Mouse (Mus musculus): Measurements from ENCODE around the gene Taf3. TPM values are rescaled to one million over a fixed set of nuclear protein-coding genes. Genes with fewer than 3 reads are reported as not detected.

Gene Taf3
- polyA plus RNA-seq, 1 experiment, result 7.0 TPM

- TF ChIP-seq MYOD1 (IDR thresholded peaks at IDR 0.05; ENCODE audit: control insufficient read depth, insufficient read length, low read depth) (no peak), FOSL1 (IDR thresholded peaks at IDR 0.05; ENCODE audit: insufficient read depth, low read length, poor library complexity, severe bottlenecking) (no peak), MYOG (IDR thresholded peaks at IDR 0.05; ENCODE audit: control insufficient read depth, extremely low read depth, insufficient read length) (no peak), CEBPB (IDR thresholded peaks at IDR 0.05; ENCODE audit: low read depth) (no peak), CTCF (IDR thresholded peaks at IDR 0.05; ENCODE audit: control insufficient read depth, insufficient read depth, insufficient read length) (no peak), USF1 (IDR thresholded peaks at IDR 0.05; ENCODE audit: low read depth) (no peak), MAX (IDR thresholded peaks at IDR 0.05) (no peak)
- Histone ChIP-seq H3K36me3 (ENCODE audit: control insufficient read depth, insufficient read depth) (peaks cover 27% of the 10 kb centered on the region), H3K4me3 (ENCODE audit: insufficient read depth, poor library complexity, severe bottlenecking) (peak within 1 kb of the TSS; percentile 98), H3K79me3 (ENCODE audit: low read depth) (peaks cover 92% of the 10 kb centered on the region), H3K27me3 (ENCODE audit: control insufficient read depth, insufficient read depth, insufficient read length) (no peaks in the 10 kb centered on the region), H3ac (ENCODE audit: control insufficient read depth, insufficient read length, low read depth) (peak within 1 kb of the TSS; percentile 94), H3K79me2 (ENCODE audit: control insufficient read depth, insufficient read depth) (peaks cover 100% of the 10 kb centered on the region)
Observed at GRCm38 (mm10) chr2:10080310-10081010, 32.1 kb upstream of the Taf3 start, which contains the start of the genes Atp5c1 and Kin. TSS of gene Atp5c1 (minus strand) at chr2:10080510. TSS of gene Kin (plus strand) at chr2:10080593.

- Histone ChIP-seq H3K79me3 (ENCODE audit: low read depth) (peaks cover 92% of the 10 kb centered on the region), H3ac (ENCODE audit: control insufficient read depth, insufficient read length, low read depth) (peak overlapping the region; percentile 94), H3K79me2 (ENCODE audit: control insufficient read depth, insufficient read depth) (peaks cover 100% of the 10 kb centered on the region), H3K4me3 (ENCODE audit: insufficient read depth, poor library complexity, severe bottlenecking) (peak overlapping the region; percentile 98), H3K27me3 (ENCODE audit: control insufficient read depth, insufficient read depth, insufficient read length) (no peaks in the 10 kb centered on the region), H3K36me3 (ENCODE audit: control insufficient read depth, insufficient read depth) (peaks cover 33% of the 10 kb centered on the region)
- TF ChIP-seq MAX (IDR thresholded peaks at IDR 0.05) (no peak), USF1 (IDR thresholded peaks at IDR 0.05; ENCODE audit: low read depth) (no peak), CTCF (IDR thresholded peaks at IDR 0.05; ENCODE audit: control insufficient read depth, insufficient read depth, insufficient read length) (no peak), MYOG (IDR thresholded peaks at IDR 0.05; ENCODE audit: control insufficient read depth, extremely low read depth, insufficient read length) (no peak), FOSL1 (IDR thresholded peaks at IDR 0.05; ENCODE audit: insufficient read depth, low read length, poor library complexity, severe bottlenecking) (no peak), CEBPB (IDR thresholded peaks at IDR 0.05; ENCODE audit: low read depth) (no peak), MYOD1 (IDR thresholded peaks at IDR 0.05; ENCODE audit: control insufficient read depth, insufficient read length, low read depth) (no peak)
Observed at GRCm38 (mm10) chr2:10079745-10080309, 31.4 kb upstream of the Taf3 start.

- Histone ChIP-seq H3ac (ENCODE audit: control insufficient read depth, insufficient read length, low read depth) (no peak overlapping the region), H3K4me3 (ENCODE audit: insufficient read depth, poor library complexity, severe bottlenecking) (no peak overlapping the region), H3K36me3 (ENCODE audit: control insufficient read depth, insufficient read depth) (peaks cover 31% of the 10 kb centered on the region), H3K79me3 (ENCODE audit: low read depth) (peaks cover 94% of the 10 kb centered on the region), H3K79me2 (ENCODE audit: control insufficient read depth, insufficient read depth) (peaks cover 100% of the 10 kb centered on the region), H3K27me3 (ENCODE audit: control insufficient read depth, insufficient read depth, insufficient read length) (no peaks in the 10 kb centered on the region)
- TF ChIP-seq MAX (IDR thresholded peaks at IDR 0.05), result peak; percentile 94
- no peak for TF ChIP-seq MYOD1 (IDR thresholded peaks at IDR 0.05; ENCODE audit: control insufficient read depth, insufficient read length, low read depth)
Observed at GRCm38 (mm10) chr2:10076675-10077074, 28.3 kb upstream of the Taf3 start.

GRCm38 (mm10) chr2:10074470-10074869 lies 26.1 kb upstream of the Taf3 start:
- no peak overlapping the region for H3K4me3 ChIP-seq (ENCODE audit: insufficient read depth, poor library complexity, severe bottlenecking)
- peaks cover 100% of the 10 kb centered on the region for H3K79me2 ChIP-seq (ENCODE audit: control insufficient read depth, insufficient read depth)
- TF ChIP-seq MYOD1 (IDR thresholded peaks at IDR 0.05; ENCODE audit: control insufficient read depth, insufficient read length, low read depth) (no peak), FOSL1 (IDR thresholded peaks at IDR 0.05; ENCODE audit: insufficient read depth, low read length, poor library complexity, severe bottlenecking) (no peak), CTCF (IDR thresholded peaks at IDR 0.05; ENCODE audit: control insufficient read depth, insufficient read depth, insufficient read length) (no peak), MAX (IDR thresholded peaks at IDR 0.05) (no peak), CEBPB (IDR thresholded peaks at IDR 0.05; ENCODE audit: low read depth) (no peak), MYOG (IDR thresholded peaks at IDR 0.05; ENCODE audit: control insufficient read depth, extremely low read depth, insufficient read length) (no peak), USF1 (IDR thresholded peaks at IDR 0.05; ENCODE audit: low read depth) (no peak)
- H3K27me3 ChIP-seq (ENCODE audit: control insufficient read depth, insufficient read depth, insufficient read length), result no peaks in the 10 kb centered on the region
- H3K36me3 ChIP-seq (ENCODE audit: control insufficient read depth, insufficient read depth), result peaks cover 46% of the 10 kb centered on the region
- H3ac ChIP-seq (ENCODE audit: control insufficient read depth, insufficient read length, low read depth), result no peak overlapping the region
- peaks cover 97% of the 10 kb centered on the region for H3K79me3 ChIP-seq (ENCODE audit: low read depth)

GRCm38 (mm10) chr2:10071751-10072150 lies 23.4 kb upstream of the Taf3 start:
- TF ChIP-seq MYOD1 (IDR thresholded peaks at IDR 0.05; ENCODE audit: control insufficient read depth, insufficient read length, low read depth) (no peak), CEBPB (IDR thresholded peaks at IDR 0.05; ENCODE audit: low read depth) (no peak), MYOG (IDR thresholded peaks at IDR 0.05; ENCODE audit: control insufficient read depth, extremely low read depth, insufficient read length) (no peak), USF1 (IDR thresholded peaks at IDR 0.05; ENCODE audit: low read depth) (no peak), MAX (IDR thresholded peaks at IDR 0.05) (no peak), CTCF (IDR thresholded peaks at IDR 0.05; ENCODE audit: control insufficient read depth, insufficient read depth, insufficient read length) (no peak), FOSL1 (IDR thresholded peaks at IDR 0.05; ENCODE audit: insufficient read depth, low read length, poor library complexity, severe bottlenecking) (no peak)
- Histone ChIP-seq H3K27me3 (ENCODE audit: control insufficient read depth, insufficient read depth, insufficient read length) (no peaks in the 10 kb centered on the region), H3K36me3 (ENCODE audit: control insufficient read depth, insufficient read depth) (peaks cover 71% of the 10 kb centered on the region), H3K79me2 (ENCODE audit: control insufficient read depth, insufficient read depth) (peaks cover 100% of the 10 kb centered on the region), H3ac (ENCODE audit: control insufficient read depth, insufficient read length, low read depth) (no peak overlapping the region), H3K79me3 (ENCODE audit: low read depth) (peaks cover 92% of the 10 kb centered on the region), H3K4me3 (ENCODE audit: insufficient read depth, poor library complexity, severe bottlenecking) (no peak overlapping the region)
